Mouse (Mus musculus) testis, postnatal 14 days (tissue): Measurements from ENCODE around the gene S100a7a.

Source experiments
- DNase-seq: peaks from one replicate; pipeline ENCODE4 v3.0.0; 2021; ENCODE audit warnings: low spot score

S100a7a gene

DNA sequence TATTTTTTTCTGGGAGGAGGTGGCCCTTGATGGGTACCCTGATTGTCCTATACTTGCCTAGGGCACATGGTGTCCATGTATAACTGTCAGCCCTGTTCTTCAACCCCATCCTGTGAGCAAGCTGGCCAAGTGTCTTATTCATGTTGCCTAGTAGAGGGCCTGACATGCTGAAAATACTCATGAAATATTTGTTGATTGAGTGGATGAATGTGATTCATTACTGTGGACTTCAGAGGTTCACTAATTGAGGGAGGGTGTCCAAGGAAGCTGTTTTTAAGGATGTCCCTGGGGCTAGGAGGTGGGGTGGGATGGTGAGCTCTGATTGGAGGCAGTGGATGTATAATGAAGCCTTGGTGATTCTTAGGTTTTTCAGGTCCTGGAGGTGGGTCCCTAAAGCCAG is at the start of gene S100a7a:
Gene S100a7a (plus strand): TSS at position 301 of the 400 bp plus-strand sequence.
- no peak for DNase-seq

DNA sequence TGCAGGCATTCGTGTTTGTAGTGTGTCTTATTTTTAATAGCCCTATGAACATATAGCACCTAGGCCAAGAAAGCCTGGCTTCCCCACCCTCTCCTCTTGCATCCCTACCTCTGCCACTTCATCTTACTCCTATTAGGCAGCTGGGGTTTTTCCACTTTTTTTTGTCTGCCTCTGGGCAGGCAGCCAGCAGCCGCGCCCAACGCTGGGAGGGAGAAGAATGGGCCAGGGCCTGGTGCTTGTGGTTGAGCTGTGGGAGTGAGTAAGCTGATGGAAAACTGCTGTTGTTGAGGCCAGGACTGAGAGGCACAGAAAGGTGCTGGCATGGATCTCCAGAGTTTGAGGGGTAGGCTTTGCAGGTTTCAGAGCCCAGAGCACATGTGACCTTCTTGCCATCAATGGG is 49.4 kb upstream of the S100a7a start:
- DNase-seq = peak; percentile 52

DNA sequence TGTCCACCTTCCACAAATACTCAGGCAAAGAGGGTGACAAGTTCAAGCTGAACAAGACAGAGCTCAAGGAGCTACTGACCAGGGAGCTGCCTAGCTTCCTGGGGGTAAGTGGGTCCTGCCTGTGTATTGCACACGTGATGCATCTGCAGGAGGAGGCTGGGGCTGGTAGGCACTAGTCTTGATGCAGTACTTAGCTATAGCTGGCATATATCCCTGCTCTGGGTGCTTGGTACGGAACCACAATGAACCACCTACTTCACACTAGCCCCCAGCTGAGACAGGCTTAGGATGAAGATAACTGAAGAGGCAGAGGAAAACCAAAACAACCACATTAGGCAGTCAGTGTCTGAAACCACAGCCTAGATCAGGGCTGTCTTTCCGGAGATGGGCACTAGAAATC is 48.8 kb upstream of the S100a7a start:
- DNase-seq = no peak

DNA sequence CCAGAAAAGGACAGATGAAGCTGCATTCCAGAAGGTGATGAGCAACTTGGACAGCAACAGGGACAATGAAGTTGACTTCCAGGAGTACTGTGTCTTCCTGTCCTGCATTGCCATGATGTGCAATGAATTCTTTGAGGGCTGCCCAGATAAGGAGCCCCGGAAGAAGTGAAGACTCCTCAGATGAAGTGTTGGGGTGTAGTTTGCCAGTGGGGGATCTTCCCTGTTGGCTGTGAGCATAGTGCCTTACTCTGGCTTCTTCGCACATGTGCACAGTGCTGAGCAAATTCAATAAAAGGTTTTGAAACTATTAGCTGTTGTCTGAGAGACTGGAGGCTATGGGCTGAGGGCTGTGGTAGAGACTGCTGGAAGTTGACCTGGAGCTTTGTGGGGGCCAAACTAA is 48.1 kb upstream of the S100a7a start:
- DNase-seq = no peak

DNA sequence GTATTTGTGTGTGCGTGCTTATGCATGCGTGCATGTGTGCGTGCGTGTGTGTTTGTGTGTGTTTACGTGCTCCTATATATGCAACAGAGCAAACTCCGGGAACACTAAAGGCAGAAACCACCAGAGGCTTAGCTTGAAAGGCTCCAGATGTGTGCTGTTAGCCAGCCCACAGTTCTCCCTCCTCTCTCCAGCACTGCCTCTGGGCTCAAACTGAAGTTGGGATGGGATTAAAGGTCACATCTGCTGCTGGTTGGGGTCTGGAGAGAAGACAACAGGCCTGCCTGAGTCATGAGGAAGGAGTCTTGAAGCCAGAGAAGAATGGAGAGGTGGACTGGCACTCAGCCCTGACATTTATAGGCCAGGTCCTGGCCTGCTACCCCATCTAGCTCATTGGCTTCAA is 47.6 kb upstream of the S100a7a start:
- no peak for DNase-seq

DNA sequence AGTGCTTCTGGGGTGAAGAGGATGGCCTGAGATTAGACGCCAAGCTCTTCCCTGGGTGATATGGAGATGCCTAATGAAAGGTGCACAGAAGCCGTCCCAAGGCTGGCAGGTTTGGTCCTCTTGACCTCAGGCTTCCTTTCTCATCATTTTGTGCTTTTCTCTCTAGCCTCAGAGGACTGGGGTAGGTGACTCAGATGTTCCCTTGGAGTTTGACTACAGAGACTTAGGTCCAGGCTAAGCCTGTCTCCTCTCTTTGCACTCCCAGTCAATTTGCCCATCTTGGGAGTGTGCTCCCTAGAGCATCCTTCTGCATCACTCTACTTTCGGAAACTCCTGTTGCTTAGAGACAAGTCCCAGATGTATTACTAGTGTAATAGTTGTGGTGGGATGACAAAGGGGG is 46.5 kb upstream of the S100a7a start:
- DNase-seq = no peak

DNA sequence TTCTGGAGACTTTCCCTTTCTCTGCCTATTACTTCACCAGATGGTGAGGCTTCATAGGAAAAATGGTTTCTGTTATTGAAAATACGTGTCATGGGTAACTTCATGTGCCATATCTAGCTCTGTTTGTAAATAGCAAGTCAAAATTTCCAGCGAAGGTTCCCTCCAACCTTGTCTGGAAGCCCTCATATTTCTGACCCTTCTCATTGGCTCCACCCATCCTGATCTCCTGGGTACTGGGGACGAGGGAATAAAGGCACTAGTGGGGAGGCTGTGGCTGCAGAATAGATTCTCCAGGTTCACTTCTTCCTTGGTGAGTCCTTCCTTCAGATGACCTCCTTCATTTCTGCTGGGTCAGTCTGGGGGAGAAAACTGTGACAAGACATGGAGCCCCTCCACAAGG is 45.6 kb upstream of the S100a7a start, which contains the start of gene S100a5:
Gene S100a5 (plus strand): TSS at position 301 of the 400 bp plus-strand sequence.
- DNase-seq = no peak

DNA sequence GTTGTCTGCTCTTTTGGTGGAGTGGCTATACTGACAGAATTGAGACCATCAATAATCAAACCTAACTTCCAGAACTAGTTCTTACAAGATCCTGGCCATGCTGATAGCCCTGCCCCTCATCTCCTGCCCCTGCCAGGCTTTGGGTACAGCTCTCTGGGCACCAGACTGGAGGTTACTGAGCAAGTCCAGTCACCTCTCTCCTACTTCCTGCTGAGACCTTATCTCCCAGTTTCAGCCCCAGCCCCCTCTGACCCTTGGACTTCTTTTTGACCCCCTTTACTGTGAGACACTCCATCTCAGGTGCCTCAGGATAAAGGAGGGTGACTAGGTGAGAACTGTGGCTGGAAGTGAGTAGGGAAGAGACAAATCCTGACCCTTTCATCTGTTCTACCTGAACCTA is 44.7 kb upstream of the S100a7a start:
- DNase-seq = no peak

DNA sequence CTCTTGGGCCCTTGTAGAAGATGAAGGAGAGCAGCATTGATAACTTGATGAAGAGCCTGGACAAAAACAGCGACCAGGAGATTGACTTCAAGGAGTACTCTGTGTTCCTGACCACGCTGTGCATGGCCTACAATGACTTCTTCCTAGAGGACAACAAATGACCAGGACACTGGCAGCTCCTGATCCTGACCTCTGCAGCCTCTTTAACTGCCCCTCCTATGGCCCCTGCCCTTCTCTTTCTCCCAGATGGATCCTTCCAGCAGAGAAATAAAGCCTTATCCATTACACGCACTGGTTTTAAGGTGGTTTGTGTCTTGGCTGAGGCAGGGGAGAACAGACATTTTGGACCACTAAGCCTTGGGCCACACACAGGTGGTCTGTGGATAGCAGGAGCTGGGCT is 42.3 kb upstream of the S100a7a start:
- DNase-seq = no peak

DNA sequence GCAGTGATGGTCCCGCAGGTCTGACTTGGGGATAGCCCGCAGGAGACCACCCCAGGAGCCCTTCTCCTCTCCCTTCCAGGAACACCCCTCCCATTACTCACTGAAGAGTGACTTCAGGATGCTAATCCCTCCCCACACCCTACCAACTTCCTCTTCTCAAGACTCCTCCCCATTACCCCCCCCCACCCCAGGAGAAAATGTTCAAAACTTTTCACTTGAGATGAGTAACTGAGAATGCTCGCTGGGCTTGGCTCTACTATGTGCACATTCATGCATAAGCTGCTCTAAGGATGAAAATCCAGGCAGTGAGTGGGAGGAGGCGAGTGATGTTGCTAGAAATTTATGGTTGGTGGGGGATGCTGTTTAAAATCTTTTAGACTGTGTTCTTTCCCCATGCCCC is 41.8 kb upstream of the S100a7a start:
- no peak for DNase-seq

DNA sequence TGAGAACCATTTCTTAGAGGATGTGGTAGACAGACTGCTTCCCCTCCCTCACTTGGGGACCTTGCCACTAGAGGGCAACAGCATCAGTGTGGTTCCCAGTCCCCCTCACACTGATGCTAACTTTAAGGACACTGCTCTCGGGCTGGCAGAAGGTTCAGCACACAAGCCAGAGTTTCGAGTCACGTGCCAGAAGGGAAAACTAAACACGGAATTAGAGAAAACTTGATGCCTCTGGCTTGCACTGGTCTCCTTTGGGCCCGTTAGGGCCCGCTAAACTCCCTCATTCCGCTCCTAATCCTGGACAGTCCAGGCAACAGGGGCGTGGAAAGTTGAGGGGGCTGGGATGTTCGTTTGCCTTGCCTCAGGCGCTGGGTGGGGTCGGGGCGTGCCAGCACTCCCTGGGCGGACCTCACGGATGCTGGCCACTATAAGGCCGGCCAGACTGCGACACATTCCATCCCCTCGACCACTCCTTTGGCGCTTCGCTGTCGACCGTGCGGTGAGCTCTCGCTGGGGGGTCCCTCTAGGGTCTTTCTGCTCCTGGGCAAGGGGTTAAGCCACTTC is 41.0 kb upstream of the S100a7a start, which contains the start of gene S100a6:
Gene S100a6 (plus strand): TSS at position 155 of the 564 bp plus-strand sequence.
- DNase-seq = peak; percentile 44

DNA sequence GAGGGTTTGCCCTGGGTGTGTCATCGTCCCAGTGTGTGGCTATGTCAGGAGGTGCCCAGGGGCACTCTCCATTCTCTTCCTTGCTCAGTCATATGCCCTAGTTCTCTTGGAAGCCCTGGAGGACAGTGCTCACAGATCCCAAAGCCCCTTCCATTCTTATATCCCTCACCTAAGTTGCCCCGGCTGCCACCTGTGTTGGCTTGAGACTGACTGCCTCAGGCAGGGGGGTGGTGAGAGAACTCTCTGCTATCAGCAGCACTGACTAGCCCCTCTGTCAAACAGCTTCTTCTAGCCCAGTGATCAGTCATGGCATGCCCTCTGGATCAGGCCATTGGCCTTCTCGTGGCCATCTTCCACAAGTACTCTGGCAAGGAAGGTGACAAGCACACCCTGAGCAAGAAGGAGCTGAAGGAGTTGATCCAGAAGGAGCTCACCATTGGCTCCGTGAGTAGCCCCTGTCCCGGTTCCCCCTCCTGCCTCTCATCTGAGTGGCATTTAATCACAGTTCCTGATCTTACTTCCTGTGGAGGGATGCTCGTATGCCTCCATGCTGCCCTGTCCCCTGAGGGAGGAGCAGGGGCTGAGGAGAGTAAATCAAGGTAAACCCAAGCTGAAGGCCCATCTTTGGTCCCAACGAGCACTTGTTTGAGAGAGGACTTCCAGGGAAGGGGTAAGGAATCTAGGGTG is 40.2 kb upstream of the S100a7a start:
- DNase-seq = no peak

DNA sequence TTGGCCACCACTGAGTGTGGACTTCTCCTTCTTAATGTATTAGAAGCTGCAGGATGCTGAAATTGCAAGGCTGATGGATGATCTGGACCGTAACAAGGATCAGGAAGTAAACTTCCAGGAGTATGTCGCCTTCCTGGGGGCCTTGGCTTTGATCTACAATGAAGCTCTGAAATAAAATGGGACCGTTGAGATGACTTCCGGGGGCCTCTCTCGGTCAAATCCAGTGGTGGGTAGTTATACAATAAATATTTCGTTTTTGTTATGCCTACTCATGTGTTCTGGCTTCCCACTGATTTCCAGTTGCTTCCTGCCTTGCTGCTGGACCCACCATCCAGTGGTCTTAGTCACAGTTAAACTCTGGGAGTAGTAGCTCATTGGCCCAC is 39.7 kb upstream of the S100a7a start:
- DNase-seq = no peak

DNA sequence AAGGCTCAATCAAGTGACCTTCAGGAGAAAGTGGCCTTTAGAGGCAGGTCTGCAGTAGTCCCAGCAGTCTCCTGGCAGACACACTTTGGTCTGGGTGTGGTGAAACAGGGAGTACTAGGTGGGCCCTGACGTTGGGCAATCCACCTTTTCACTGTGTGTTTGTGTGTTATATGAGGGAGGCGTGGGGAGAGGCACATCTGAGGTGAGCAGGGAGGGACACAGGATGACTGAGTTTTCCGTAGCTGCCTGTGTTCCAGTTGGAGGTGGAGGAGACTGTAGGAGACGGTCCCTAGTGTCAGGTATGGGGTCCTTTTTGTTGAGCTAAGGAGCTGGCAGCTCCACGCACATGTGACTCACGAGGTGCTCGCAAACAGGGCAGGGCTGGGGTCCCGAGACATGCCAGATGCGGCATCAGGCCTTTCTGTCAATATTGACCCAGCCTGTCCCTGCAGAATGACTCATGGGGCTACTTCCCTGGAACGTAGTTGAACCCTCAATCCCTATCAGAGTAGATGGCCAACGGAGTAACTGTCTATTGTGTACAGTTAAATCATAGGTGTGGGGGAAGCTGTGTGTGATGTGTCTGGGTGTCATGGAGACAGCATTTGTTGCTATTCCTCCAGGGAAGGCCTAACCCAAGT is 39.1 kb upstream of the S100a7a start:
- DNase-seq = no peak

DNA sequence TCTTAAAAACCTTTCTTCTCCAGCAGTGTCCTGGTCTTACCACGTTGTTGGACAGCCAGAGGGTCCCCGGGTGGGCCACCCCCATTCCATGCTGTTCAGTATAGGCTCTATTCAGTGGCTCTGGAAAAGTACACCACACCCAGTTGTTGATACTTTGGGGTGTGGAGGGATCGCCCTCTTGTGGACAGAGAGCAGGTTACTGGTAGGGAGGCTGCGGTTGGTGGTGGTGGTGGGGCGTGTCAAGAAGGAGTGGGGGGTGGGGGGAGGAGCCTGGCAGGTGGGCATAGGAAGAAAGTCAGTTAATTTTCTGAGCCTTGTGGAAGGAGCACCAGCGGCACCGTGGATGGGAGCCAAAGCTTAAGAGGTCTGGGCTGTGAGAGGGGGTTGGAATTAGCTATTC is 38.4 kb upstream of the S100a7a start:
- peak; percentile 39 for DNase-seq

DNA sequence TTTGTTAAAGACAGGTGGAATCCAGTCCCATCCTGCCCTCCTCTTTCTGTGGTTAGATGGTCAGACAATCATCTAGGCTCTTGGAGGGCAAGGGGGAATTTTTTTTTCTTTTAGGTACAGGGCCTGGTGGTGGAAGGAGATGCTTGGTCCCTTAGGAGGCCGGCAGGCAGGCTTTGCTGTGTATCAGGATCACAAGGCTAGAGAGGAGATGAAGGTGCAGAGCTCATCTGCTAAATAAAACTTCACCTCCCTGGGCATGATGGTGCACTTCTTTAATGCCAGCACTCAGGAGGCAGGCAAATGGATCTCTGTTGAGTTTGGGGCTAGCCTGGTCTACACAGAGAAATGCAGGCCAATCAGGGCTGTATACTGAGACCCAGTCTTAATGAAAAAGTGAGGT is 37.9 kb upstream of the S100a7a start:
- no peak for DNase-seq

DNA sequence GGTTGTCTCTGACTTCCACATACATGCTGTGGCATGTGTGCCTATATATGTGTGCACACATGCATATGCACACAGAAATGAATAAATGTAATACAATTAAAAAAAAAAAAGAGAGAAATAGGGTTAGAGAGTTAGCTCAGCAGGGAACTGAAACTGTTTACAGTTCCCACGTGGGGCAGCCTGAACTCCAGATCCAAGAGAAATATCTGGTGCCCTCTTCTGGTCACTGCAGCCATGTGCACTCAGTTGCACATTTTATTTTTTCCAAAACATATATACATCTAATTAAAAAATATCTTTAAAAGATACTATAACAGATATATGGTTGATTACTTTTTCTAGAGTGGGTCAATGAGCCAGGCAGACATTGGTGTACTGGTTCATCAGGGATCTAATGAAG is 36.2 kb upstream of the S100a7a start:
- no peak for DNase-seq

DNA sequence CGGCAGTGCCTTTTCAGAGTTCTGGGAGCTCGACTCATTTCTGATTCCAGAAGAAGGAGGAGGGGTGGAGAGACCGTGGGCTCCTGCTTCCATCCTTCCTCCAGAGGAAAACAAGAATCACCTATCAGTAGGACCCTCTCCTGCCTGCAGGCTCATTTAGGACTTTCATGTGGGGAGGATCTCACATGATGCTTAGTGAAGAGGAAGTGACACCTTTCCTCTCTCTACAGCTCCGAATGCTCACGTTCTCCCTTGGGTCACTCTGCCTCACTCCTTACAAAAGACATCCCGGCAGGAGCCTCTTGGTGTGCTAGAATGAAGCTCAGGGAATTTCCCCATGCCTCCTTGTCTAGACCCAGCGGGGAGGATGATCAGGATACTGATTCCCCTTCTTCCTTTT is 32.3 kb upstream of the S100a7a start:
- DNase-seq = no peak

DNA sequence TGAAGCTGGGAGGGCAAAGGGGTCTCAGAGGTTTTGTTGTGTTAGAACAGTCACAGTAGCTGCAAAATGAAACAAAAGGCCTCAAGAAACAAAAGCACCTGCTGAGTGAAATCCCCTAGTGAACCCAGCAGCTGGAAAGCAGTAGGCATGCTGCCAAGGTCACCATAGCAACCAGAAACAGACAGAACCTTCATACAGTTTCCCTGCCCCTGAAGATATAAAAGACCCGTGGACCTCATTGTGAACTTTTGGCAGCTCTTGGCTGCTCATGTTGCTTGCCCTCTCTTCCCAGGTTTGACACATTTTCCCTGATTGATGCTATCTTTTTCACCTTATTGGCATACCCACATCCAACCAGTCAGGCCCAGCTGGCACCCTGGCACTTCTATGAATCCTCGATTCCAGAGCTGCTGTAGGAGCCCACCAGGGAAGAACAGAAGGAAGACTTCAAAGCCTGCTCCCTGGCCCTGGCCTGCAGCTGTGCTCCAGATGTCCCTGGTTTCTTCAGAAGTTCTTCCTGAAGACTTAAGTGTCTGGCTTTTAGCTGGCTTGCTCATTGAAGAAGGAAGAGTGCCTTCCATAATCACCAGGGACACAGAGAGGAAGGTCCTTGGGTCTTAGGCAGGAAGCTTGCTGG is 30.3 kb upstream of the S100a7a start:
- peak; percentile 73 for DNase-seq

DNA sequence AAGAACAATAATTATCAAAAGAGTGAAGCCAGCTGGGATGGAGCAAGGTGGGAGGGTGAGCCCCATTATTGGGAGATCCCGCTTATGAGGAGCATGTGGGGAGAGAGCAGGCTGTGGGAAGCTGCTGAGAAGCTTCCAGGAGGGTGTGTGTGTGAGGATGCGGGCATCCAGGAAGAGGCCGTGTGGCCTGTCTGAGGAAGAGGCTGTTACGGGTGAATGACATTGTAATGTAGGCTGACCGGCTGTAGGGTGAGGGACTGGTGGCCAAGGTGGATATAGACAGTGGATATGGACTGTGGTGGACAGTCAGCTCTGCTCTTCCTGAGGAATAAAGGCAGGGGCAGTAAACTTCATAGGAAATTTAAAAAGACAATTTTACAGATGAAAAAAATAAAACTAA is 28.3 kb upstream of the S100a7a start:
- no peak for DNase-seq

DNA sequence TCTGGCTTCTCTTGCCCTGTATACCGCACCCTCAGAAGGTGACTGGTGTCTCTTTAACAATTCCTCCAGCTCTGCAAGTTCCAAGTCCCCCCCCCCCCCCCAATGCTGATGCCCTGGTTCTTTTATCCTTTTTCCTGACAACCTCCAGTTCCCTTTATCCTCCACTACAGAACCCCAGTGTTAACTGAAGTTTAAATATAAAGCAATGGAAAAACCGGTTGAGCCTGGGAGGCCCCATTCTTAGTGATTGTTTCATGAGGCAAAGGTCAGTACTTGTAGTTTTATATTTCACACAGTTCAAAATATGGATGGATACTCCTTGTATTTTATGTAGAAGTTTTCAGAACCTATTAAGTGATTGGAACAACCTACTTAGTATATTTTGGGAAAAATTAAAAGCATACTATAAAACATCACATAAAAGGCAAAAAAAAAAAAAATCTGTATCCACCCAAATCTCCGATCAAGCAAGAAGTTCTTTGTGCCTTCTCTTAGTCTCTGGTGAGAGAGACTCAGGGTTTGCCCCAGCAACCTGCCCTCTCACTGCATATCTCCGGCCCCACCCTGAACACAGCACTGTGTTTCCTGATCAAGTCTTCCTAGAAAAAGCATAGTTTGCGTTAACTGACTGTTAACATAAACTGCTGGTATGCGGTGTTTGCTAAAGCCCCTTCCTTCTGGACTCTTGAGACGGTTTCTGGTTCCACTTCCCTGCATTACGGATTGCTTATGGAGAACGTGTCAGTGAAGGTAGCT is 27.4 kb upstream of the S100a7a start:
- no peak for DNase-seq

DNA sequence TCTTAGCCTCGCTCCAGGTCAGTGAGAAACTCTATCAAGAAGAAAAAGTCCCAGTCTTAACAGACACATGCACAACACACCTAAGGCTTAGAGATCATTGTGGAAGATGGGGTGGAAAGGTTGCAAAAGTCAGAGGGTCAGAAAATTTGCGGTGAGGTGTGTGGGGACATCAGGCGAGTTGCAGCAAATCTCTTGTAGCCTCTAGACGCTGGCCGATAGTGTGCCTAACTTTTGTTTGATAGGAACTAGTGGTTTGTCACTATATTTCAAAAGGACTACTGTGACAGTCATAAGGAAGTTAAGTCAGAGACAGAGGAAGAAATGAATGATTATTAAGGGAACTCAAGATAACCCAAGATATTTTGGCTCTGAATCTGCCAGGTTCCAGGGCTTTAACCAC is 26.5 kb upstream of the S100a7a start:
- DNase-seq = no peak
